Mouse (Mus musculus) olfactory bulb, adult 2 months (tissue): ENCODE measurements at regions not wholly inside any gene's neighbourhood (a gene's known extent, or its start where the extent isn't known, plus 50 kb on each side); places are given as distances from the start of the nearest gene placed in this dataset.

ENCODE experiments used
- H3K27ac ChIP-seq: fragments of 200-500 bp; 2 replicates; pipeline ENCODE4 v1.5.1; 2012; ENCODE audit warnings: low read depth, low read length; ENCODE audit not compliant: insufficient read depth
- H3K4me1 ChIP-seq: fragments of 200-500 bp; 2 replicates; pipeline ENCODE4 v1.6.1; 2012; ENCODE audit warnings: low read length; ENCODE audit not compliant: control insufficient read depth, insufficient read depth
- H3K4me3 ChIP-seq: fragments of 200-500 bp; 2 replicates; pipeline ENCODE4 v1.5.1; 2012; ENCODE audit warnings: mild to moderate bottlenecking, low read depth, low read length, moderate library complexity; ENCODE audit not compliant: insufficient read depth
- CTCF ChIP-seq: fragments of 200-500 bp; IDR thresholded peaks from 2 replicates; pipeline ENCODE4 v1.5.1; 2012; ENCODE audit warnings: low read depth, mild to moderate bottlenecking, low read length, moderate library complexity; ENCODE audit not compliant: insufficient read depth
- POLR2A ChIP-seq: fragments of 200-500 bp; IDR thresholded peaks from 2 replicates; pipeline ENCODE4 v1.6.1; 2012; ENCODE audit warnings: mild to moderate bottlenecking, low read depth, low read length, moderate library complexity; ENCODE audit not compliant: insufficient read depth
- WGBS: fragments of 180-500 bp; shearing (Covaris S2); methylation state at CpG from one replicate; pipeline ENCODE4 v1.1.7; 2018; 5-methylcytosine and 5-hydroxymethylcytosine counted together

DNA sequence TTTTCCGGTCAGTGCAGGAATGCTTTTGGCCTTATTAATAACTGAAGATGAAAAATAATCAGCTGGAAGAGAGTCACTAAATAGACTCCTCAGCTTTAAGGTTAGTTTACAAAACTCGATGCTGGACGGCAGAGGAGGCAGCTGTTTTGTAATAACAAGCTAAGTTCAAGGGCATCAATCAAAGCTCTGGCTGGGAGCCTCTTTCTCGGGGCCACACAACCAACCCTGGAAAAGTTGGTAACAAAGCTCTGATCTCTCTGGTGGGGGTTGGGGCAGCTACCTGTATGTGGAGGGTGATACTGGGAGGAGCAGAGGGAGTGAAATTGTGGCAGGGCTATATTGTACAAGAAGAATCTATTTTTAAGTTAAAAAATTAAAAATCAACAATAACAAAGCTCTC is 374.1 kb downstream of the Fgf9 start:
- H3K4me1 ChIP-seq = no peaks in the 10 kb centered on the region
- WGBS = 76% methylated on average over 4 of the region's 4 CpGs
- no peak overlapping the region for H3K27ac ChIP-seq
- no peak for TF ChIP-seq POLR2A
- TF ChIP-seq CTCF = no peak
- no peak overlapping the region for H3K4me3 ChIP-seq

DNA sequence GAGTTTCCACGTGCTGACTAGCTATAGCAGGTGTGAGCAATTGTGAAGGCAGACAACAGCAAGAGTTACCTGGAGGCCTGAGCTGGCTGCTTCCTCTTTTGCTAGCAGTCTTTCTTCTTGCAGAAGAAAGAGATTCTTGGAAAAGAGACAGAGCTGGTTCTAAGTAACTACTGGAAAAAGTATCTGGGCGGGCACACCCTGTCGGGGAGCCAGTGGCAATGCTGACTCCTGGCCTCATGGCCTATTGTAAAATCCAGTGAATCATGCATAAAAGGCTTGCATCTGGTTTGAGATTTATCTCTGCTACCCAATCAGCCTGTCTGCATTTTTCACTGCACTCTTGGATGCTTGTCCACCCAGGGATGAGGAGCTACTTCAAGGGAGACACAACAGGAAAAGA is 372.2 kb downstream of the Fgf9 start:
- 81% methylated on average over 3 of the region's 3 CpGs for WGBS
- no peak overlapping the region for H3K27ac ChIP-seq
- TF ChIP-seq CTCF = no peak
- TF ChIP-seq POLR2A = no peak
- no peak overlapping the region for H3K4me3 ChIP-seq
- H3K4me1 ChIP-seq = no peaks in the 10 kb centered on the region

DNA sequence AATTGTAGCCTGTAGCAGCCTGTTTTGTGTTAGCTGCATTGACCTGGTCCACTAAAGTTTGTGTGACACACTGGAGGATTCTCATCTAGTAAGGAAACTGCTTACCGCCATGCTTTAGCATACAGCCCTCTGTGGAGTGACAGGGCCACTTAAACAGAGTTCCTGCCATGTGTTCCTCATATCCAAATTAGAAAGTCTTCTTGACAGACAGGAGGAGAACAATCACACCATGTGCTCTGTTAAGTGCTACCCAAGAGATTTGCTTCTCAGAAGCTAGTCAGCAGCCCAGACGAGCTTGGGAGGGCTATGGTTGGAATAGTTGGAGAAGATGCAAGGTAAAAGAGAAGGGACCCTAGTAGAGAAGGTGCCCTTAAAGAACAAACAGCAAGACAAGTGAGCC is 369.6 kb downstream of the Fgf9 start:
- Histone ChIP-seq H3K4me1 (no peaks in the 10 kb centered on the region), H3K27ac (no peak overlapping the region), H3K4me3 (no peak overlapping the region)
- WGBS = 87% methylated on average over 2 of the region's 2 CpGs
- TF ChIP-seq CTCF (no peak), POLR2A (no peak)

DNA sequence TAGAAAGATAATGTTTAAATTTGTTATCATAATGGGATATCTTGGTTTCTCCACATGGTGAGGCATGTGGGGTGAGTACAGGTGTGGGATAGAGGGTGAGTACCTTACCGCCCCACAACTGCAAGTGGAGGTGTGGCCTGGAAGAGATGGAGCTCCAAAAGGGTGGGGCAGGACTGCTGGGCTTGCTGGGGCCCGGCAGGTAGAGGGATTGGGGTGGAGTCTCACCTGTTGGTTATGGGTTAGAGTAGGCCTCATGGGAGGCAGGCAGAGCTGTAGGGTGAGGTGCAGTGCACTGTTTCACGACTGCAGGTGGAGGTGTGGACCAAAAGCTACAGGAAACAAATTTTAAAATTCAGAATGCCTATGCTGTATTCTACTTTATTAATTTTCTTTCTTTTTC is 365.7 kb downstream of the Fgf9 start:
- Histone ChIP-seq H3K27ac (no peak overlapping the region), H3K4me1 (no peaks in the 10 kb centered on the region), H3K4me3 (no peak overlapping the region)
- 86% methylated on average over 3 of the region's 3 CpGs for WGBS
- no peak for TF ChIP-seq POLR2A
- no peak for TF ChIP-seq CTCF

DNA sequence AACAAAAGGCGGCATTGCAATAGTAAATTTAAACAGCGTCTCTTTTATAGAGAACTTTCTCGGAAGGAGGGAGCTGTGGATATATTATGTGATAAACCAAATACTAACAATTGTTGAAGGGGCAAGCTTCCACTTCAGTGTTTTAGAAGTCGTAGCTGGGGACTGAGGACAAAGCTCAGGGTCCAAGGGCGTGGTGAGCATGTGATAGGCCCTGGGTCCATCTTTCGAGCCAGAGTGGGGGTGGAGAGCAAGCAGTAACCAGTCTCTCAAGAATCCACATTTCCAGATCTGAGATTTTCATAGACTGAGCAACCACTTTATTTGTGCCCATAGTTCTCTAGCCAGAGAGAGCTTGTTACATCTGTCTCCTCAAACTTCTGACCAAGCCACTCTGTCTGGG is 356.1 kb downstream of the Fgf9 start:
- 80% methylated on average over 6 of the region's 6 CpGs for WGBS
- no peaks in the 10 kb centered on the region for H3K4me1 ChIP-seq
- TF ChIP-seq CTCF = no peak
- TF ChIP-seq POLR2A = no peak
- no peak overlapping the region for H3K4me3 ChIP-seq
- no peak overlapping the region for H3K27ac ChIP-seq

DNA sequence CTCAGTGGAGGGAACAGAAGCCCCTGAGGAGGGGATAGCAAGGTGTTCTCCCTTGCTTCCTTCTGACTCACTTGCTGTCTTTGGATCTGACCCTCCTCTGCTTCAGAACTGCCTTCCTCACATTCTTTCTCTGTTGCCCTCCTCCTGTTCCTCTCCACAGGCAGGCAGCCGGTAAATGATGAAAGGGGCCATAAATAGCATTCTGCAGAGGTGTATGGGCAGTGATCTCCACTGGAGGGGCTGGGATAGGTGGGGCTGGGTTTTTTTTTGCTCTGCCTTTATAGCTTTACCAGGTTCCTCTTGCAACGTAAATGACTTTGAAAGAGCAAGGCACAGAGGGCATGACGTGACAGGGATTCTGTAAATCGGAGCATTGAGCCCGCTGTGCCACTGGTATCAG is 351.6 kb downstream of the Fgf9 start:
- H3K27ac ChIP-seq = no peak overlapping the region
- no peak overlapping the region for H3K4me3 ChIP-seq
- H3K4me1 ChIP-seq = no peaks in the 10 kb centered on the region
- TF ChIP-seq CTCF (no peak), POLR2A (no peak)
- 77% methylated on average over 5 of the region's 5 CpGs for WGBS

DNA sequence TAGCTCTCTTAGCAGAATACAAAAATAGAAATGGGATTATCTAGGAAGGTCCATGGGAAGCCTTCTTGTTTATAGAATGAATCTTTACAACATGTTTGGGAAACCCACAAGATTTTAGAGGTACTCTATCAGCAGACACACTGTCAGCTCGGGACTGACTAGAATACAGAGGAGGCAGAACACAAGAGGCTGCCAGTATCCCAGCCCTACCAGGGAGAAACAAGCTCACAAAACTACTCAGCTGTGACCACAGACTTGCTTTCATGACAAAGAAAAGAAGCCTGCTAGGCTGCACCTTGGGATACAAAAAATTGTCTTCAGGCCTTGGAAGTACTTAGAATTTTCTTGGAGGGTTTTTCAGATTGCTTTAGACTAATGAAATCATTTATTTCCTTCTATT is 347.2 kb downstream of the Fgf9 start:
- H3K4me1 ChIP-seq = no peaks in the 10 kb centered on the region
- TF ChIP-seq POLR2A (no peak), CTCF (no peak)
- 49% methylated on average over 1 of the region's 1 CpGs for WGBS
- no peak overlapping the region for H3K4me3 ChIP-seq
- no peak overlapping the region for H3K27ac ChIP-seq

DNA sequence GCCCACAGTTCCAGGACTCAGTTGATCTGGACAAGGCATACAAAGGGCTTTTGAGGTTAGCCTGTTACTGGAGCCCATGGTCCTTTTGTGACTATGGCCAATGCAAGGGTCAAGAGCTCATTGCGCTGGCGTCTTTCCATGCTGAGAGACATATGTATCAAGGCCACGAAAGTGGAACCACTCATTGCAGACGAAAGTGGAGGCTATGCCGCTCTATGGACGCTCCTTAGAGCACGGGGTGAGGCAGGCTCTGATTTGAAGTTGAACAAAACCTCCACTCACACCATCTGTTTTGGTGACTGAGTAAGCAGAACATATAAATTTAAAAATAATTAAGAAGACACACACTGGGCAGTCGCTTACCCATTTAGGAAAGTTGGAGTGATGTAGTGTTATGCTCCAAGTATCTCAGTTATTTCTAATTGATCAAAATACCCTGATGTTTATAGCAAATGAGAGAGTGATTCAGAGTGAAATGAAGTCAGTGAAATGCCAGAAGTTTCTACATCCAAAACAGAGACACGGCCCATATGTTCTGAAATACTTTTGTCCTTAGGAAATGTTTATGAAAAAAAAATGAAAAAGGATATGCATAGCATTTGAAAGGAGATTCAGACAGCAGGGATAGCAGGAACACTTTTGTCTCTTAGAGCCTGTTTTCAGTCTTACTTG is 321.8 kb downstream of the Fgf9 start:
- 92% methylated on average over 9 of the region's 9 CpGs for WGBS
- Histone ChIP-seq H3K4me3 (no peak overlapping the region), H3K27ac (no peak overlapping the region), H3K4me1 (peaks cover 2% of the 10 kb centered on the region; the same call in 1 of the 2 replicates)
- no peak for TF ChIP-seq CTCF
- no peak for TF ChIP-seq POLR2A

DNA sequence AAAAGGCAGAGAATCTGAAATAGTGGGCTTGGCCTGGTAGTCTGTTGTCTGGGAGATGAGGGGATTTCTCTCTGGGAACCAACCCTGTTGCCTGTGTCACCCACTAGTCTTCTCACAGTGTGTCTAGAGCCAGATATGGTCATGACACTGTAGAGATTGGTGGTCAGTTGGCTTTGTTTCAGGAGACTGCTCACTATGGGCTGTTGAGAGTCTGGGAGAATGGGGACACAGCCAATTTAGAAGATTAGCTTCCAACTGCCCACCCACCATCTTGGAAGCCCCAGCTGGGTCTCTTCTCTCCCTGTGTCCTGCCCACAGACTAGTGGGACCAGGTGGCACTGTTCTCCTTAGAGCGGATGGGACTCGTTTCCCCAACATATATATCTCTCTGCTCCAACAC is 320.4 kb downstream of the Fgf9 start:
- no peak overlapping the region for H3K4me3 ChIP-seq
- TF ChIP-seq POLR2A = no peak
- TF ChIP-seq CTCF = no peak
- 92% methylated on average over 2 of the region's 2 CpGs for WGBS

DNA sequence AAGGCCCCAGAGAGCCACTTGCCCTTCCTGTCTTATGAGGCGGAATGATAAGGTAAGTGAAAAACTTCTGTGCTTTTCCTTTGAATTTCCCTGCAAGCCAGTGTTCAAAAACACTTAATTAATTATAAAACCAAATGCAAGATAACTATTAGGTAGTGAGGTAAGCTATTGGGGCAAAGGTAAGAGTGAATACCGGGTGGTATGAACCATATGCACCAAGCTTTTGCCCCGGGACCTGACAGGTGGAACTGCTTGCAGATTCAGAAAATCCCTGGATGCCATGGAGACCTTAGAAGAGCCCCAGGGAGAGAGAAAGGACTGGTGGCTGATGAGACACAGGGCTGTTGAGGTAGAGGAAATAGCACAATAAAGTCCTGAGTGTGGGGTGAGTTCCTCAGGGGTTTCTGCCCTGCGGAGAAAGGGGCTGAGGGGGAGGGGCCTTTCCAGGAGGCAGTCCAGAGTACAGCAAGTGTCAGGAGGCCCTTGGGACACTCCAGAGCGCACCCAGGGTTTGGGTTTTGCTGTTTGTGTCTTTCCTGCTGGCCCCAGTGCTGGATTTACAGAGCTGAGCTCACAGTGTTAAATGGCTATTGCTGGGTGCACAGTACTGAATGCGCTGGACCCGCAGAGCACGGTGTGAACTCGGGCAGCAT is 317.1 kb downstream of the Fgf9 start:
- Histone ChIP-seq H3K4me3 (no peak overlapping the region), H3K27ac (no peak overlapping the region), H3K4me1 (peaks cover 2% of the 10 kb centered on the region; the same call in 1 of the 2 replicates)
- TF ChIP-seq POLR2A = no peak
- TF ChIP-seq CTCF = no peak
- WGBS = 71% methylated on average over 9 of the region's 9 CpGs

More for the DNA sequence above, 320.4 kb downstream of the Fgf9 start:
- no peak overlapping the region for H3K27ac ChIP-seq
- peaks cover 2% of the 10 kb centered on the region; the same call in 1 of the 2 replicates for H3K4me1 ChIP-seq
